Mouse (Mus musculus) bone marrow macrophage, adult 2 months (primary cell): ENCODE results near the gene Psrc1.

ENCODE experiments used
- CTCF ChIP-seq: IDR thresholded peaks from 2 replicates; pipeline ENCODE4 v1.5.1; 2012; ENCODE audit warnings: low read depth, mild to moderate bottlenecking, low read length, moderate library complexity
- POLR2A ChIP-seq: IDR thresholded peaks from 2 replicates; pipeline ENCODE4 v1.6.1; 2012; ENCODE audit warnings: mild to moderate bottlenecking, low read depth, low read length, borderline replicate concordance

- TF ChIP-seq POLR2A (no peak), CTCF (peak; percentile 93)
Measured at GRCm38 (mm10) chr3:108389111-108389545, 5.5 kb downstream of the Psrc1 start.
